ENCODE assay signal across 39 mouse cellular contexts in the genomic region with DNA sequence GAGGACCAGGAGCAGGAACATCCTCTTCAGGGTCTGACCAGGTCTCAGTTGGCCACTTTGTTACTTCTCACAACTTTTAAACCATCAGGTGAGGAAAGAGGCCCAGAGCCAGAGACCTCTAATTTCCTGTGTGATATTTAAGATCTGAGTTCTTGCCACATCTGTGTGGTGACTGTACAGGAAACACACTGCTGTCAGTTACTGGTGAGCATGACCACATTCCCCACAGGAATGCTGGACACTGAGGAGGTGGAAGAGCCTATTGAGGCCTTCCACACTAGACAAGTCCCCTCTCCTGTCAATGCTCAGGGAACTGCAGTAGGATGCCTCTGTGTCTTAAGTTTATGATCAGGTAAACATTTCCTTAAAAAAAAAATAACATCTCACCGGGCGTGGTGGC. TPM values are rescaled to one million over a fixed set of nuclear protein-coding genes. Genes with fewer than 3 reads are reported as not detected.
A peak's percentile ranks its signal among the peaks of the same experiment; 100 is the strongest.
DNase-seq lines count a peak whose midpoint lies in the region; ATAC-seq lines count a peak whose summit lies in the region.
"Had no signal": no experiment of that assay in that cellular context is flagged by ENCODE, and none has a peak within 500 bp of the region (broad histone marks: within the 10 kb centered on the region; RNA-seq: fewer than 3 reads in every experiment).

Mcpt8 (minus strand) TSS at position 107 of the 400 bp plus-strand sequence.

- no peaks in the 10 kb centered on the region for H3K36me3 ChIP-seq in hindbrain, embryonic 14.5 days (replicated peaks; ENCODE audit: control insufficient read depth, insufficient read depth)
- no peaks in the 10 kb centered on the region for H3K36me3 ChIP-seq in hindbrain, embryonic 16.5 days (ENCODE audit: control insufficient read depth, insufficient read depth, low read length)
- H3K36me3 ChIP-seq: embryonic facial prominence, embryonic 13.5 days; heart, embryonic 13.5 days; hindbrain, embryonic 10.5 days; intestine, embryonic 15.5 days; limb, embryonic 10.5 days; limb, embryonic 15.5 days; midbrain, embryonic 12.5 days; neural tube, embryonic 13.5 days had no signal

- no peak for ATAC-seq in hindbrain, embryonic 14.5 days (ENCODE audit: low FRiP score)
- ATAC-seq in hindbrain, embryonic 16.5 days, result no peak
- peak; percentile 69 for ATAC-seq in common myeloid progenitor, adult 5-6 weeks (replicated peaks; ENCODE audit: low read depth, poor library complexity, severe bottlenecking)
- 0 out of 4 replicates have a peak, but pooled peaks have one; percentile 17 to 32 for ATAC-seq in hematopoietic stem cell, adult 5-6 weeks (replicated peaks in 1 of 2; ENCODE audit: insufficient read depth in 1 of 2, low FRiP score in 2 of 2, low TSS enrichment in 1 of 2, low read depth in 1 of 2, poor library complexity in 2 of 2, severe bottlenecking in 2 of 2)
- ATAC-seq: forebrain, embryonic 14.5 days; hindbrain, postnatal 0 days; intestine, embryonic 15.5 days had no signal

- no peak within 1 kb of the TSS for H3K4me3 ChIP-seq in hindbrain, embryonic 14.5 days (replicated peaks; ENCODE audit: low read length)
- H3K4me3 ChIP-seq in hindbrain, embryonic 16.5 days (ENCODE audit: low read length), result no peak within 1 kb of the TSS
- H3K4me3 ChIP-seq: embryonic facial prominence, embryonic 13.5 days; heart, embryonic 13.5 days; hindbrain, embryonic 10.5 days; intestine, embryonic 15.5 days; limb, embryonic 10.5 days; limb, embryonic 15.5 days; megakaryocyte, embryonic 14.5 days; midbrain, embryonic 12.5 days; neural tube, embryonic 13.5 days had no signal

- no peaks in the 10 kb centered on the region for H3K4me1 ChIP-seq in hindbrain, embryonic 14.5 days (replicated peaks; ENCODE audit: control insufficient read depth, insufficient read depth, low read length)
- H3K4me1 ChIP-seq in hindbrain, embryonic 16.5 days (ENCODE audit: control insufficient read depth, insufficient read depth, low read depth, low read length), result no peaks in the 10 kb centered on the region
- H3K4me1 ChIP-seq: embryonic facial prominence, embryonic 13.5 days; heart, embryonic 13.5 days; hindbrain, embryonic 10.5 days; intestine, embryonic 15.5 days; limb, embryonic 10.5 days; limb, embryonic 15.5 days; megakaryocyte, embryonic 14.5 days; midbrain, embryonic 12.5 days; neural tube, embryonic 13.5 days had no signal

- H3K4me2 ChIP-seq in hindbrain, embryonic 14.5 days (replicated peaks), result no peak within 1 kb of the TSS
- H3K4me2 ChIP-seq in hindbrain, embryonic 16.5 days (ENCODE audit: low read length), result no peak within 1 kb of the TSS
- H3K4me2 ChIP-seq: embryonic facial prominence, embryonic 13.5 days; heart, embryonic 13.5 days; intestine, embryonic 15.5 days; limb, embryonic 15.5 days; lung, embryonic 14.5 days; midbrain, embryonic 12.5 days; neural tube, embryonic 13.5 days had no signal

- no peak within 1 kb of the TSS for H3K27ac ChIP-seq in hindbrain, embryonic 14.5 days
- H3K27ac ChIP-seq in hindbrain, embryonic 16.5 days (ENCODE audit: low read depth, low read length), result no peak within 1 kb of the TSS
- H3K27ac ChIP-seq: embryonic facial prominence, embryonic 13.5 days; heart, embryonic 13.5 days; hindbrain, embryonic 10.5 days; hindbrain, postnatal 0 days; intestine, embryonic 15.5 days; limb, embryonic 10.5 days; limb, embryonic 15.5 days; liver, embryonic 14.5 days; midbrain, embryonic 12.5 days; neural tube, embryonic 13.5 days; stomach, postnatal 0 days had no signal

- peak; percentile 11 for DNase-seq in hindbrain, embryonic 14.5 days (ENCODE audit: low spot score)
- DNase-seq in MN1 (ENCODE audit: low spot score), result no peak
- no peak for DNase-seq in gastrocnemius, adult 8-10 months (ENCODE audit: low spot score in 2 of 2)
- no peak for DNase-seq in adrenal gland, postnatal 36 days
- DNase-seq: adrenal gland, postnatal 10 days; B cell, adult 2 months; cerebellum, adult 2 months; cerebellum, postnatal 25 days; gastrocnemius, postnatal 25 days; heart, postnatal 10 days; kidney, adult 2 months; kidney, postnatal 36 days; lung, embryonic 14.5 days; lung, postnatal 14 days; right cerebral cortex, postnatal 4 days; thymus, adult 18-20 months; thymus, postnatal 25 days had no signal

- H3K9me3 ChIP-seq in hindbrain, embryonic 14.5 days (ENCODE audit: control insufficient read depth, low read length), result no peaks in the 10 kb centered on the region
- H3K9me3 ChIP-seq in hindbrain, embryonic 16.5 days (ENCODE audit: control insufficient read depth, low read length), result no peaks in the 10 kb centered on the region
- H3K9me3 ChIP-seq: embryonic facial prominence, embryonic 13.5 days; heart, embryonic 13.5 days; hindbrain, embryonic 10.5 days; intestine, embryonic 15.5 days; limb, embryonic 10.5 days; limb, embryonic 15.5 days; megakaryocyte, embryonic 14.5 days; midbrain, embryonic 12.5 days; neural tube, embryonic 13.5 days had no signal

- no peaks in the 10 kb centered on the region for H3K27me3 ChIP-seq in hindbrain, embryonic 14.5 days (ENCODE audit: control insufficient read depth, insufficient read depth, low read length)
- no peaks in the 10 kb centered on the region for H3K27me3 ChIP-seq in hindbrain, embryonic 16.5 days (replicated peaks; ENCODE audit: control insufficient read depth, insufficient read depth, low read length)
- H3K27me3 ChIP-seq: CH12.LX; embryonic facial prominence, embryonic 13.5 days; heart, embryonic 13.5 days; intestine, embryonic 15.5 days; limb, embryonic 15.5 days; megakaryocyte, embryonic 14.5 days; midbrain, embryonic 12.5 days; neural tube, embryonic 13.5 days had no signal

- WGBS in hindbrain, embryonic 14.5 days, result 100% methylated on average over 2 of the region's 2 CpGs
- 93% methylated on average over 2 of the region's 2 CpGs for WGBS in hindbrain, embryonic 16.5 days

- H3K9ac ChIP-seq in hindbrain, embryonic 14.5 days, result no peak within 1 kb of the TSS
- H3K9ac ChIP-seq in hindbrain, embryonic 16.5 days (ENCODE audit: low read depth, low read length), result no peak within 1 kb of the TSS
- H3K9ac ChIP-seq: embryonic facial prominence, embryonic 13.5 days; heart, embryonic 13.5 days; intestine, embryonic 15.5 days; limb, embryonic 15.5 days; liver, embryonic 14.5 days; lung, embryonic 14.5 days; midbrain, embryonic 12.5 days; neural tube, embryonic 13.5 days had no signal

RNA-seq across cellular contexts. Expression of gene Mcpt8, which starts in this region (rescaled TPM):
- not detected in 2 replicates for polyA plus RNA-seq in hindbrain, embryonic 14.5 days (2014; fragmentation: Nextera tagmentation; extraction: Ambion mirVana)
- polyA plus RNA-seq in hindbrain, embryonic 16.5 days (2015; fragmentation: Nextera tagmentation; extraction: Ambion mirVana), result not detected in 2 replicates
- total RNA-seq in common myeloid progenitor, adult 5-6 weeks (2017), result 14.9 and 21.7 TPM in 2 replicates
- total RNA-seq in hematopoietic stem cell, adult 5-6 weeks (2017), result 12.9 and 61.9 TPM in 2 replicates
- total RNA-seq in gastrocnemius, adult 8-10 months (2022), result not detected
- not detected for total RNA-seq in adrenal gland, postnatal 36 days (2021)
- total RNA-seq: CH12.LX; gastrocnemius, postnatal 25 days; heart, adult 8-10 months; heart, postnatal 10 days; hindbrain, postnatal 0 days; layer of hippocampus, adult 8-10 months; layer of hippocampus, postnatal 25 days; left cerebral cortex, postnatal 10 days; midbrain, postnatal 0 days had no signal
- polyA plus RNA-seq: cerebellum, adult 2 months; heart, embryonic 13.5 days; hindbrain, embryonic 10.5 days; hindbrain, postnatal 0 days; kidney, adult 2 months; limb, embryonic 10.5 days; midbrain, embryonic 12.5 days; midbrain, postnatal 0 days; neural tube, embryonic 13.5 days had no signal

Comparison
In these comparisons a context has a peak if more than half of its experiments do, and no peak if none do; other contexts are left out.
1. RNA of gene Mcpt8 (total RNA-seq): 14.9 to 21.7 TPM in common myeloid progenitor, adult 5-6 weeks and 12.9 to 61.9 TPM in hematopoietic stem cell, adult 5-6 weeks; not detected in gastrocnemius, adult 8-10 months and not detected in adrenal gland, postnatal 36 days; every median in the first group is over 10 times any median in the second.
2. Peak in DNase-seq in hindbrain, embryonic 14.5 days; RNA of the gene not detected or under 1 TPM.
3. ATAC-seq: peak in common myeloid progenitor, adult 5-6 weeks (single experiment) and hematopoietic stem cell, adult 5-6 weeks (2 of 2); none in hindbrain, embryonic 14.5 days (single experiment) and hindbrain, embryonic 16.5 days (single experiment).